Mouse (Mus musculus): ENCODE data around the gene Gm7697. TPM values are rescaled to one million over a fixed set of nuclear protein-coding genes. Genes with fewer than 3 reads are reported as not detected.
A peak's percentile ranks its signal among the peaks of the same experiment; 100 is the strongest.
"Not testable (repeated sequence)": the region's sequence is repeated elsewhere in the genome, so short reads cannot be mapped to it uniquely, and the experiment has no call there.

Gm7697 gene
- not detected in 2 replicates for polyA plus RNA-seq (2016; fragmentation: Nextera tagmentation; extraction: Ambion mirVana)

GRCm38 (mm10) chr8:69522876-69523275 is at the start of gene Gm7697:
Gene Gm7697, minus strand, starts transcription at chr8:69522976.
- H3K36me3 ChIP-seq (replicated peaks); ATAC-seq (ENCODE audit: low FRiP score); H3K9ac ChIP-seq; H3K9me3 ChIP-seq; H3K4me1 ChIP-seq; H3K27me3 ChIP-seq; H3K27ac ChIP-seq; H3K4me3 ChIP-seq (replicated peaks); H3K4me2 ChIP-seq: not testable (repeated sequence)
- 97% methylated on average over 3 of the region's 3 CpGs for WGBS

- not testable (repeated sequence) for ATAC-seq (ENCODE audit: low FRiP score); H3K4me2 ChIP-seq; H3K9ac ChIP-seq; H3K4me3 ChIP-seq (replicated peaks); H3K27ac ChIP-seq; H3K36me3 ChIP-seq (replicated peaks); H3K4me1 ChIP-seq; H3K9me3 ChIP-seq; H3K27me3 ChIP-seq
- WGBS, result 54% methylated on average over 2 of the region's 2 CpGs
Measured at GRCm38 (mm10) chr8:69551249-69551648, 28.5 kb upstream of the Gm7697 start.

- H3K4me3 ChIP-seq (replicated peaks), result not testable (repeated sequence)
Measured at GRCm38 (mm10) chr8:69549556-69549955, 26.8 kb upstream of the Gm7697 start.

GRCm38 (mm10) chr8:69548114-69548513 is 25.3 kb upstream of the Gm7697 start:
- not testable (repeated sequence) for H3K9me3 ChIP-seq; H3K4me1 ChIP-seq; H3K4me2 ChIP-seq; H3K27ac ChIP-seq; H3K27me3 ChIP-seq; H3K9ac ChIP-seq; ATAC-seq (ENCODE audit: low FRiP score); H3K36me3 ChIP-seq (replicated peaks); H3K4me3 ChIP-seq (replicated peaks)
- WGBS, result 96% methylated on average over 3 of the region's 3 CpGs

More at GRCm38 (mm10) chr8:69549556-69549955, 26.8 kb upstream of the Gm7697 start:
- H3K36me3 ChIP-seq (replicated peaks); H3K4me2 ChIP-seq; ATAC-seq (ENCODE audit: low FRiP score); H3K9ac ChIP-seq; H3K27ac ChIP-seq; H3K27me3 ChIP-seq; H3K9me3 ChIP-seq; H3K4me1 ChIP-seq: not testable (repeated sequence)
- WGBS, result 13% methylated on average over 8 of the region's 8 CpGs

GRCm38 (mm10) chr8:69547208-69547607 is 24.4 kb upstream of the Gm7697 start:
- not testable (repeated sequence) for H3K9me3 ChIP-seq; H3K4me3 ChIP-seq (replicated peaks); H3K4me1 ChIP-seq; H3K9ac ChIP-seq; H3K4me2 ChIP-seq; H3K27ac ChIP-seq; ATAC-seq (ENCODE audit: low FRiP score); H3K27me3 ChIP-seq; H3K36me3 ChIP-seq (replicated peaks)
- 64% methylated on average over 7 of the region's 7 CpGs for WGBS

- H3K9ac ChIP-seq; H3K4me2 ChIP-seq; H3K27ac ChIP-seq; H3K4me1 ChIP-seq; ATAC-seq (ENCODE audit: low FRiP score); H3K9me3 ChIP-seq; H3K36me3 ChIP-seq (replicated peaks); H3K27me3 ChIP-seq; H3K4me3 ChIP-seq (replicated peaks): not testable (repeated sequence)
- 38% methylated on average over 1 of the region's 1 CpGs for WGBS
Measured at GRCm38 (mm10) chr8:69545020-69545419, 22.2 kb upstream of the Gm7697 start.

GRCm38 (mm10) chr8:69544511-69544910 is 21.7 kb upstream of the Gm7697 start:
- not testable (repeated sequence) for H3K9ac ChIP-seq; H3K4me2 ChIP-seq; ATAC-seq (ENCODE audit: low FRiP score); H3K36me3 ChIP-seq (replicated peaks); H3K4me1 ChIP-seq; H3K27me3 ChIP-seq; H3K9me3 ChIP-seq; H3K27ac ChIP-seq; H3K4me3 ChIP-seq (replicated peaks)
- WGBS, result 92% methylated on average over 13 of the region's 13 CpGs

- not testable (repeated sequence) for H3K27me3 ChIP-seq; H3K4me2 ChIP-seq; H3K4me1 ChIP-seq; H3K4me3 ChIP-seq (replicated peaks); H3K36me3 ChIP-seq (replicated peaks); H3K27ac ChIP-seq; H3K9ac ChIP-seq; H3K9me3 ChIP-seq
- ATAC-seq (ENCODE audit: low FRiP score), result 0 out of 2 replicates have a peak, but pooled peaks have one; percentile 14
- 94% methylated on average over 6 of the region's 6 CpGs for WGBS
Measured at GRCm38 (mm10) chr8:69543984-69544383, 21.2 kb upstream of the Gm7697 start.

- not testable (repeated sequence) for H3K4me3 ChIP-seq (replicated peaks); H3K9ac ChIP-seq; H3K4me2 ChIP-seq; H3K9me3 ChIP-seq; ATAC-seq (ENCODE audit: low FRiP score); H3K27ac ChIP-seq; H3K36me3 ChIP-seq (replicated peaks); H3K27me3 ChIP-seq; H3K4me1 ChIP-seq
- WGBS, result 87% methylated on average over 7 of the region's 7 CpGs
Measured at GRCm38 (mm10) chr8:69540764-69541163, 18.0 kb upstream of the Gm7697 start.

GRCm38 (mm10) chr8:69540331-69540730 is 17.6 kb upstream of the Gm7697 start:
- WGBS, result 56% methylated on average over 1 of the region's 1 CpGs
- H3K4me1 ChIP-seq; H3K27ac ChIP-seq; H3K9ac ChIP-seq; H3K9me3 ChIP-seq; H3K36me3 ChIP-seq (replicated peaks); ATAC-seq (ENCODE audit: low FRiP score); H3K27me3 ChIP-seq; H3K4me2 ChIP-seq; H3K4me3 ChIP-seq (replicated peaks): not testable (repeated sequence)

GRCm38 (mm10) chr8:69474946-69475345 is 47.8 kb downstream of the Gm7697 start:
- not testable (repeated sequence) for H3K4me2 ChIP-seq; H3K4me1 ChIP-seq; H3K27ac ChIP-seq; H3K9me3 ChIP-seq; H3K4me3 ChIP-seq (replicated peaks); H3K27me3 ChIP-seq; H3K9ac ChIP-seq; H3K36me3 ChIP-seq (replicated peaks); ATAC-seq (ENCODE audit: low FRiP score)
- 76% methylated on average over 3 of the region's 3 CpGs for WGBS

- not testable (repeated sequence) for H3K27me3 ChIP-seq; ATAC-seq (ENCODE audit: low FRiP score); H3K27ac ChIP-seq; H3K36me3 ChIP-seq (replicated peaks); H3K9me3 ChIP-seq; H3K9ac ChIP-seq; H3K4me1 ChIP-seq; H3K4me3 ChIP-seq (replicated peaks); H3K4me2 ChIP-seq
- 92% methylated on average over 1 of the region's 3 CpGs for WGBS
Measured at GRCm38 (mm10) chr8:69453465-69453864, 69.3 kb downstream of the Gm7697 start, which contains the start of gene Gm9495. Gene Gm9495, minus strand, starts transcription at chr8:69453565.

All from forebrain, embryonic 12.5 days (tissue).